Mouse (Mus musculus): ENCODE data around the gene Atf2.
A peak's percentile ranks its signal among the peaks of the same experiment; 100 is the strongest.
"Not testable (repeated sequence)": the region's sequence is repeated elsewhere in the genome, so short reads cannot be mapped to it uniquely, and the experiment has no call there.

The Atf2 gene

DNA sequence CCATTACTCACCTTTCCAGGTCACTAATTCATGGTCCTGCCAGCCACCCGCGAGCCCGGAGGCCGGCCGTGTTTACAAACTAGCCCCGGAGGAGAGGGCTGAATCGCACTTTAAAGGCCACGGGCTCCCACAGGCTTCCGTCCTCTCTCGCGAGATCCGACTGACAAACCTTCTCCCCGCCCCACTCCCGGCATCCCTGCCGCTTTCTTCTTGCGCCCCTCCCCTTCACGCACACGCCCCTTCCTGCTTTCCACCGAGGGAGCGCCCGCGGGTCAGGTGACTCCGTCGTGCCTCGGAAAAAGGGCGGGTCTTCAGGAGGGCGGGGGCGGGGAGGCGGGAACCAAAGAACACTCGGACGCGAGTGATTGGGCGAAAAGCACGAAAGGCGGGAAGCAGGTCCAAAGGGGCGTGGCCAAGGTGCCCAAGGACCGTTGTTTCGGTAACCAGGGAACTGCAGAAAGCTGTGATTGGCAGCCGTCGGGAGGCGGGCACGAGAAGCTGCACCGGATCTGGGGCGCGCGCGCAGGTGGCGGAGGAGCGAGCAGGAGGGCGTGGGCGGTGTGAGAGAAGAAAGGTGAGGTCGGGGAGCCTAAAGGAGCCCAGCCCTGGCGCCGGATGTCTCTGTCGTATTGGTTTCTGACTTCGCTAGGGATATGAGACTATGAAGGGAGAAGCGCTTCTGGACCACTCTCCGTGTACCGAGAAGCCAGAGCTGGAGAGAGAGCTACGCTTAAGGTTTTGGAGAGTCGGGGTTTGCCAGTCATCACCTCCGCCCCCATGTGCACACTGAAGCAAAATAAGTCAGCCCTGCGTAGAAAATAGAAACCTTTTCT is at the start of gene Atf2:
TSS of gene Atf2 (minus strand) at position 176 of the 833 bp plus-strand sequence.
- DNase-seq (ENCODE audit: low spot score): peak; percentile 100

DNA sequence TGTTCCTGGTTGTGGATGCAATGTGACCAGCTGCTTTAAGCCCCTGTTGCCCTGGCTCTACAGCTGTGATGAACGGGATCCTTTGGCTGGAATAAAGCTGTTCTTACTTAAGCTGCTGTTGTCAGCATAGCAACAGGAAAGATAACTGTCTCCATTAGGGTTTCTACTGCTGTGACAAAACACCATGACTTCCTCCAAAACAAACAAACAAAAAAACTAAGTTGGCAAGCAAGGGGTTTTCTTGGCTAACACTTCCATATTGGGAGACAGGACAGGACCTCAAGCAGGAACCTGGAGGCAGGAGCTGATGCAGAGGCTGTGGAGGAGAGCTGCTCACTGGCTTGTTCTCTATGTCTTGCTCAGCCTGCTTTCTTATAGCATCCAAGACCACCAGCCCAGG is 48.8 kb upstream of the Atf2 start:
- peak; percentile 70 for DNase-seq (ENCODE audit: low spot score)

DNA sequence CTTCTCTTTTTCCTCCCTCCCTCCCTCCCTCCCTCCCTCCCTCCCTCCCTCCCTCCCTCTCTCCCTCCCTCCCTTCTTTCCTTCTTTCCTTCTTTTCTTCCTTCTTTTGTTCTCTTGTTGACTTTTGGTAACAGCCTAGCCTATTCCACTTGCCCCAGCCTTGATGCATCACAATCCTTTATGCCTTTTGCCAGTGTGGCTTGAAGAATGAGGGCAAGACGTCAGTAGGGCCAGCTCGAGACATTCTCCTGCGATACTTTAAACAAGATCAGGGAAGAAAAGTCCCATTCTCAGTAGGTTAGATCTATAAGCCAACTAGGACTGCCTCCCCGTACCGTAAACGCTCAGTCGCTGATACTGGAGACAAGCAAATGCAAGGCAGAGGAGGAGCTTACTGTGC is 48.0 kb upstream of the Atf2 start:
- no peak for DNase-seq (ENCODE audit: low spot score)

DNA sequence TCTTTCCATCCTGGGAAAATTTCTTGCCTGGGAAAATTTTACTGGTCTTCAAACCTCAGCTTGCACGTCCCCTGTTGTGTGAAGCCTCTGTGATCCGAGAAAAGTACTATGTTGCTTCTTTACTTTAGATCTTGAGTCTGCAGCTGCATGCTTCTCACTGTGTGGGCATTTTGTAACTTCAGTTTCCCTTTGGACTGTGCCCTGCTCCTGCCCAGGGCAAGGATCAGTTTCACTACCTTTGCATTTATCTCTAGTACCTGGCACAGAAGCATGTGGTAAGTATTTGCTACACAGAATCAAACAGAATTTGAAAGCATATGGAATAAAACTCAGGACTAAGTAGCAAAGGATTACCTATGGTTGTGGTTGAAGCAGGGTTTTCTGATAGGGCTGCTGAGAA is 46.5 kb upstream of the Atf2 start:
- no peak for DNase-seq (ENCODE audit: low spot score)

DNA sequence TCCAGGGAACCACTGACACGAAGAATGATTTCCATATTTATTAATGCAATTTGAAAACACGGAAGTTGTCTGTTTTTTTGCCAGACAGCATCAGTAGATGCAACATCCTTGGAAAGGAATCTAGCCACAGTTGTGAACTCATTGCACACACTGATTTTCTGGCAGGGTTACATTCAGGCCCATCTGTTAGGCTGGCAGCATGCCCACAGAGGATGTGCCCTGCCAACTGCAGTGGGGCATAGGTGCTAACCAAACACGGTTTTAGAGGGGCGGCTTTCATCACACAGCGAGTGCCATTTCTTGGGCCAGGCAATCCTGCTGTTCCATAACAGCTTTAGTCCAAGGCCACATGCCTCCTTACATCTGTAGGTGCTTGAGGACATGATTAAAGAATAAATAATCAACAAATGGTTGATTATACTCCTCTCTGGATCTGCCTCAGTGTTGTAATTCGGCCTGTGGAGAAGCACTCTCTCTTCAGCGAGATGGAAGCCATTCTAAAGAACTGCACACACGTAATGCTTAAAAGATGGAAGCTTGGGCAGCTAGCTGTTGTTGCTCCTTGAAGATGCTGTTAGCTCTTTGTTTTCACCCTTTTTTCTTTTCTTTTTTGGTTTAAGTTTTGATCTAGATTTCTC is 40.4 kb upstream of the Atf2 start:
- DNase-seq (ENCODE audit: low spot score): peak; percentile 69

DNA sequence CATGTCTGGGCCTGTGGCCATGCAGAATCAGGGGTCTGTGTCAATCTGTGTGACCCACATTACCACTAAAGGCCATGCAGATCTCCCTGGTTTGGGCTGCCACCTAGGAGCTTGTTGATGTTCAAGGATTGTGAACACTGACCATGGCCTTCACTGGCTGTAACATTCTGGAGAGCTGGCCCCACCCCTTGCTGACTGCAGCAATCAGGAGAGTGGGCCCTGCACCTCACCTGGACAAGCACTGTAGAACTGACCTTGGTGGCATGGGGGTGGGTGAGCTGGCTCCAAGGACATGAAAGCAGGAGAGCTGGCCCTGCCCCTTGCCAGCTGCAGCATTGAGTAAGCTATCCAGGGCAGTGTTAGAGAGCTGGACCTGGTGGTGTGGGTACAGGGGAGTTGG is 35.3 kb upstream of the Atf2 start:
- no peak for DNase-seq (ENCODE audit: low spot score)

DNA sequence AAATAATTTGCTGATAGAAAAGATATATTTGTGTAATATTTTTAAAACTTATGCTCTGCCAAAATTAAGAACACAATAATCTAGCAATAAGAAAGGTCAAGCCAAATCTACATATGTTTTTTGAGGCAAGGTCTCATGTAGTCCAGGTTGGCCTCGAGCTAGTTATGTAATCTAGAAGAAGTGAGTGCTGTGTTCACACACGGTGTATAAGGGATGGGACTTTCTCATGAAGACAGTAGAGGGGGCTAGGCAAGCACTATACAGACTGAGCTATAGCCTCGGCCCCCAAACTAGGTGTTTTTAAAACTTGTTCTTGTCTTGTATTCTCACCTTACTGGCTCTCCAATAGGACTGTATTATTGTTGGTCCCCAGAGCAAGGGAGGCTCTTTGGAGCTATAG is 33.1 kb upstream of the Atf2 start:
- no peak for DNase-seq (ENCODE audit: low spot score)

DNA sequence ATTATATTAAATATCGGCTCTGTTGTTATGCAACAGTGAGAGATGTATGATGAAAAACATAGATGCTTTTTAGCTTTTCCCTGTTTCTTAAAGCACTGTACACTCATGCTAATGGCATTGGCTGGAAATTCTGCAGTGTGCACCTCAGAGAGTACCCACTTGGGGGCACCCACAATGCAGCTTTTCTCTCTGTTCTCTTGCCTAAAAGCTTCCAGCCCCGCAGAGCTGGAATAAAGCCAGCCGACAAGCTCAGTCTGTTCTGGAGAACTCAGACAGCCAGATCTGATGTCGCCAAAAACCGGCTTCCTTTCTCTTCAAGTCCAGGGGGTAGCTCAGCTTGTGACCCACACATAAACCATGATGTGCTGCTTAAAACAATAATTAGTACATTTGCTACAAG is 32.6 kb upstream of the Atf2 start:
- DNase-seq (ENCODE audit: low spot score): peak; percentile 62

DNA sequence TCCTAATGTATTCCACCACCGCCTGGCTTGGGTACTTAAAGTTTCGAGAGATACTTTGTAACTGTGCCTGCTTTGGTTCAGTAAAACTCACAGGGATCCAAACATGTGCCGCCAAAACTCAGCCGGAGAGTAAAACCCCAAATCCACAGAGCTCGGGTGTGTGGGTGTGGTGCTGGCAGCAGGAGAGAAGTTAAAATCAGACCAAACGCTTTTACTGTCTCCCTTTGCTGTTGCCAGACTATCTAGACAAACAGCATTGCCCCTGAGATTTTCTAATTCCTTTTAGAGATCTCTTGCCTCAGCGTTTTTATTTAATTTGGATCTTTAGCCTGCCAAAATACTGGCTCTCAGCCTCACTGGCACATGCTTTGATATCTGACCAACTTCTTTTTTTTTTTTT is 27.2 kb upstream of the Atf2 start:
- DNase-seq (ENCODE audit: low spot score): peak; percentile 42

DNA sequence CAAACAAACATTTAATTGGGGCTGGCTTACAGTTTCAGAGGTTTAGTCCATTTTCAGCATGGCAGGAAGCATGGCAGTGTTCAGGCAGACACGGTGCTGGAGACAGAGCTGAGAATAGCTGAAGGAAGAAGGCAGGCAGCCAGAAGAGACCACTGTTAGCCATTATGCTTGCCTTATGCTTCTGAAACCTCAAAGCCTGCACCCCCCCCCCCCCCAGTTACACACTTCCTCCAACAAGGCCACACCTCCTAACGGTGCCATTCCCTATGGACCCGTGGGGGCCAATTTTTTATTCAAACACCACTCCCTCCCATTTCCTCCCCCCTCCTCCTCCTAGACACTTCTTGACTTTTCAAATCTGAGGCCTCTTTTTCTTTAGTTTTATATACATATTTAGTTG is 19.8 kb upstream of the Atf2 start:
- no peak for DNase-seq (ENCODE audit: low spot score)

DNA sequence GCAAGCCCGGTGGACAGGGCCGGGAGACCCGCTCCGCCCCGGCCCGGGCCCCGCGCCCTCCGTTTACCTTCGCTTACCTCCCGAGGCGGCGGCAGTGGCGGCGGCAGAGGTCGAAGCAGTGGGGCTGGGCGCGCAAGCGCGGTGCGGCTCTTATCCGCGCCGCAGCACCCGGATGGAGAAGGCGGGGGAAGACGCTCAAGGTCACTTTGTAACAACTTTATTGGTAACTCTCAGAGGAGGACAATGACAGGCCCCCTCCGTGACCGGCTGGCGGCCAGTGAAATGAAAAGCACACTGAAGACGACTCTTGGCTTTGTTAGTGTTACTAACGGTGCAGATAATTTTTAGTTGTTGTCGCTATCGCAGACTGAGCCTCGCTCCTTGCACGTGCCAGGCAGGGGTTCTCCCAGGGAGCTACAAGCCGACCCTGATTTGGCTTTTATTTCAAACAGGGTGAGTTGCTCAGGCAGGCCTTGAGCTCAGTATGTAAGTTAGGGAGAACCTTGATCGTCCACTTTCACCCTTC is 18.8 kb upstream of the Atf2 start, which contains the start of gene Atp5g3:
TSS of gene Atp5g3 (minus strand) at position 152 of the 526 bp plus-strand sequence.
- DNase-seq (ENCODE audit: low spot score): peak; percentile 94

DNA sequence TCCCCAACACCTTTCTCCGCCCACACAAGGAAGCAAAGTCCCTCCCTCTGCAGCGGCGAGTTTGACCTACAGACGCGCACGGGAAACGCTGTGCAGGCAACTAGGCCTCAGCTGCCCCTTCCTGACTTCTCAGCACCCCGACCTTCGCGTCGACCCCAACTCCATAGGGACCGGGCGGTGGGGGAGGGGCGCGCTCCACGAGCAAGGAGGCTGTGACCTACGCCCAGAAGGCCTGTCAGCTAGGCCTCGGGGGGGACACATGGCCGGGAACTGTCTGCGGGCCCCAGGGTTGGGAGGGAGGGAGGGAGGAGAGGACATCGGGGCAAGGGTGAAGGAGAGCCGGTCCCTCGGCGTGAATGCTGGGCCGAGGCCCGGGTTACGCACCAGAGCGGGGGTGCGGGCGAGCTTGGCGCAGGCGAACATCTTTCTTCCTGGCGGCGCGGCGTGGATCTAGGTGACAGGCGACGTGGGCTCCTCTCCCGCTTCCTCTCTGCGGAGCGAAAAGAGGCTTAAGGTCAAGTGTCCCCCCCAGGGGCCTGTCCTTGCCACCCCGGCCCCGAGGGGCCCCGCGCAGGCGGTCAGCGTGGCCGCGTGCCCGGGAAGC is 18.2 kb upstream of the Atf2 start:
- peak; percentile 69 for DNase-seq (ENCODE audit: low spot score)

DNA sequence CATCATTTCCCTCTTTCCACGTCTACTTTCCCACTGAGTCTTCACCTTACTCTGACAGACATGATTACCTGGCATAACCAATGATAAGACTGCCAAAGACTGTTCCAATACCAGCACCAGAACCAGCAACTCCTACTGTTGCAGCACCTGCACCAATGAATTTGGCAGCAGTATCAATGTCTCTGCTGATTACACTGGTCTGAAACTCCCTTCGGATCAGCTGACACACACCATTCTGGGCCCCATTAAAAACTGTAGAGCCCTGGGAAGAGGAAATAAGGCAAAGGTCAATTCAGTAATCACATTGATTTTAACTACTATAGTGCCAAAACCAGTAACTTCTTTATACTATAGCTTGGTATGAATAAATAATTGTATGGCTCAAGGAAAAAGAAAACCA is 16.7 kb upstream of the Atf2 start:
- DNase-seq (ENCODE audit: low spot score): no peak

DNA sequence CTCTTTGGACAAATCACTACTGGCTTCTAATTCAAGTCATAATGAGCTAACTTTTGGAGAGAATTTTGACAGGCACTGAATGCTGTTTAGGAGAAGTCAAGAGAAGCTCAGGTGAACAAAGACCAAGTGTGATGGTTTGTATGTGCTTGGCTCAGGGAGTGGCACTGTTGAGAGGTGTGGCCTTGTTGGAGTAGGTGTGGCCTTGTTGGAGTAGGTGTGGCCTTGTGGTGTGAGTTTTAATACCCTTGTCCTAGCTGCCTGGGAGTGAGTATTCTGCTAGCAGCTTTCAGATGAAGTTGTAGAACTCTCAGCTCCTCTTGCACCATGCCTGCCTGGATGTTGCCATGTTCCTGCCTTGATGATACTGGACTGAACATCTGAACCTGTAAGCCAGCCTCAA is 12.2 kb upstream of the Atf2 start:
- not testable (repeated sequence) for DNase-seq (ENCODE audit: low spot score)

DNA sequence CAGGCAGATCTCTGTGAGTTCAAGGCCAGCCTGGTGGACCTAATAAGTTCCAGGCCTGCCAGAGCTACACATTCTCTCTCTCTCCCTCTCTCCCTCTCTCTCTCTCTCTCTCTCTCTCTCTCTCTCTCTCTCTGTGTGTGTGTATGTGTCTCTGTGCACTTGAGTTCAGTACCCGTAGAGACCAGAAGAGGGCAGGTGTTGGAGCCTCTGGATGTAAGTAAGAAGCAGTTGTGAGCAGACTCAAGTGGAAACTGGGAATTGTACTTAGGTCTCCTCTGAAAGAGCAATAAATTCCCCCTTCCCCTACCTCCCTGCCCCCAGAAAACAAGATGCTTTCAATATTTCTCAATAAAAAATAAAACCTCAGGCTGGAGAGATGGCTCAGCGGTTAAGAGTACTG is 11.1 kb upstream of the Atf2 start:
- DNase-seq (ENCODE audit: low spot score): no peak

DNA sequence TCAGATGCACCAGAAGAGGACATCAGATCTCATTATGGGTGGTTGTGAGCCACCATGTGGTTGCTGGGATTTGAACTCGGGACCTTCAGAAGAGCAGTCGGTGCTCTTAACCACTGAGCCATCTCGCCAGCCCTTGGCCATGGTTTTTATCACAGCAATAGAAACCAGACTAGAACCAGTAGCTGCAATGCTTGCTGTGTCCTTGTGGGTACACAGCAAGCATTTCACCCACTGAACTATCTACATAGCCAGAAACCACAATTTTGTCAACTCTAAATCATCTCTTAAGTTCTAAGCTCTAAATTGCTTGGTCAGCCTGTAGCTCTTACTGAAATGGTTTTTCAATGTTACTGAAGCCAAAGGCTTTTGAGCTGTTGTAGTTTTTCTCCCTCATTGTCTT is 9.9 kb upstream of the Atf2 start:
- DNase-seq (ENCODE audit: low spot score): not testable (repeated sequence)

DNA sequence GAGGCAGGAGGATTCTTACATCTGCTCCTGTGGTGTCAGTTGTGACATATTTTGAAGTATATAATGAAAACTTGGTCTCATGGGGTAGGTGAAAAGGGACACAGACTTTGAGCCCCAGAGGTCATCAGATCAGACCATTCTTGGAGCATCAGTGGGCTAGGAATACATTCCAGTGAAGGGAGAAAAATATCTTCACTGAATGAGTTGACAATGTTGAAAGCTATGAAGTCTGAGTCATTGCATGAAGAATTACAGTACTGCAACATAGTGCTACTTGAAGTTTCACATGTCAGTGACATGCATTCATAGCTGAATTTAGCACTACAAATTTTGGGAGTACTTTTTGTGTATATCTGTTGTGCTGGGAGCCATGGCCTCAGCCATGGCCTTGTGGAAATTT is 8.7 kb upstream of the Atf2 start:
- no peak for DNase-seq (ENCODE audit: low spot score)

DNA sequence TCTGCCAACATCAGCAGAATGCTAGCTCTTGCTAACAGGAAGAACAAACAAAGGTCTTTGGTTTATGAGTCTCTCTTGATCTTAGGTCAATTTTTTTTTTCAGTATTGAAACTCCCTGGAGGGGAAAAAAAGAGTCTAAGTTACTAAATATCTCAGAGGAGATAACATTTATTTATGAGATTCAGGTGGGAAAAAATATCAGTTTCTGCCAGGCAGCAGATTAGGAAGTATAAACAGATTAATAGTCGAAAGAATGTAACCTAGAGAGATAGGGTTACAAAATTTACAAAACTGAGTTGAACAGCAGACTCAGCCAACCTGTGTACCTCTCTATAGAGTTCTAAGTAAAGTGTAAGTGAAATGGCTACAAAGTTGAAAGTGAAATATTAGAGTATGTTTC is 7.9 kb upstream of the Atf2 start:
- DNase-seq (ENCODE audit: low spot score): no peak

DNA sequence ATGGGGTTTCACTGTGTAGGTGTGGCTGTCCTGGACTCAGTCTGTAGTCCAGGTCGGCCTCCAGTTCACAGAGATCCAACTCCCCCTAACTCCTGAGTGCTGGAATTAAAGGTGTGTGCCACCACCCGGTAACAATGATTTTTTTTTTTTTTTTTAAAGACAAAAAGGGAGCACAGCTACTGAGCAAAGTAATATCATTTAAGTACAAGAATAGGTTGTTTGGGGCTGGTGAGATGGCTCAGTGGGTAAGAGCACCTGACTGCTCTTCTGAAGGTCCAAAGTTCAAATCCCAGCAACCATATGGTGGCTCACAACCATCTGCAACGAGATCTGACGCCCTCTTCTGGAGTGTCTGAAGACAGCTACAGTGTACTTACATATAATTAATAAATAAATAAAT is 4.5 kb upstream of the Atf2 start:
- DNase-seq (ENCODE audit: low spot score): not testable (repeated sequence)

DNA sequence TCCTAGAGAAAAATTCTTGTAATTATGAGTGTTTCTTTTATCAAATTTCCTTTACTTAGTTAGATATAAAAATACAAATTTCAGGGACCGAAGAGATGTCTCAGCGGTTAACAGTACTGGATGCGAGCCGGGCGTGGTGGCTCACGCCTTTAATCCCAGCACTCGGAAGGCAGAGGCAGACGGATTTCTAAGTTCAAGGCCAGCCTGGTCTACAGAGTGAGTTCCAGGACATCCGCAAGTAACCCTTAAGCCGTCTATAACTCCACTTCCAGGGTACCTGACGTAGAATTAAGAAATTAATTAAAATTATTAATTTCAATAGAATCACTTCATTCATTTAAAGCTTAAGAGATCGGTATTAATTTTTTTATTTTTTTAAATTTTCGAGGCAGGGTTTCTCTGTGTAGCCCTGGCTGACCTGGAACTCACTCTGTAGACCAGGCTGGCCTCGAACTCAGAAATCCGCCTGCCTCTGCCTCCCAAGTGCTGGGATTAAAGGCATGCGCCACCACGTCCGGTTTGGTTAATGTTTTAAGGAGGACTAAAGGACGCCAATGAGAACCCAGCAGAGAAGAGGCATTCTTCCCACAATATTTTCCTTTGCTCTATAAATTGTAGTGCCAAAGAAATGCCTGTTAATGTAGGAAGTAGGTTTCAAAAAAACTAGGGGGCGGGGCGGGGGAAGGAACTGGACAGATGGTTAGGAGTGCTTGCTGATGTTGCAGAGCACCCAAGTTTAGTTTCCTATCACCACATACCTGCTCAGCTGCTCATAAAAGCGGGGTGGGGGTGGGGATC is 1.2 kb upstream of the Atf2 start:
- no peak for DNase-seq (ENCODE audit: low spot score)

DNA sequence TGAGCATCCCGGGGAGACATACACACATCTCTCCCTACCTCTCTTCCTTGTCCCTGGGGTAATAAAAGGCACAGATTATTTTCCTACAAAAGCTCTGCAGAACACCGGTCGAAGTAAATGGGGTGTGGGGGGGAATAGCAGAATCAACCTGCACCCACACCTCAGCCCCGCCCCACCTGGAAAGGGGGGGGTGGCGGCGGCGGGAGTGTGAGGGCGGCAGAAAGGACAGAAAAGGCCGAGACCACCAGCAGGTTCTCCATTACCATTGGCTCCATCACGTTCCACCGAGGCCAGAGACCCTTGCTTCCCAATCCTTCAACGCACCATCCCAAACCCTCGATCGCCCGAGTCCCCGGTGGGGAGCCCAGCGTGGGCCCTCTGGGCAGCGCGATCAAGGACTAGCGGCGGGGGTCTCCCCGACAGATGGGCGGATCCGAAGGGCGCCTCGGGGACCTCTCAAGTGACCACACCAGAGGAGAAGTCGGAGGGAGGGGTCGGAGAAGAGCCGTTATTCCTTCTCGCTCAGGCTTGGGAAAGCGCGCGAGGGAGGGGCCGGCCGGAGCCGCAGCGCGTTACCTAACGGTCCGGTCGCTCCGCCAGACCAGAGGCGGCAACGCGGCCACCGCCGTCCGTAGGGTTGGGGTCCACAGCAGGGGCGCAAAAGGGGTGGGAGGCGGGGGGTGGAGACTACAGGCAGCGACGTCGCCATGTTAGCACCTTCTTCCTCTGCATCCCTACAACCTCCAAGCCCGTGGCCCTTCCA is 557 bp downstream of the Atf2 start:
- no peak for DNase-seq (ENCODE audit: low spot score)

Measured in adipocyte (in vitro differentiated cells).